Mouse (Mus musculus): ENCODE results near the gene Fam78b. TPM values are rescaled to one million over a fixed set of nuclear protein-coding genes. Genes with fewer than 3 reads are reported as not detected.

The Fam78b gene
- total RNA-seq, 2 experiments from 2014 or later: 34.2 to 36.3 TPM

DNA sequence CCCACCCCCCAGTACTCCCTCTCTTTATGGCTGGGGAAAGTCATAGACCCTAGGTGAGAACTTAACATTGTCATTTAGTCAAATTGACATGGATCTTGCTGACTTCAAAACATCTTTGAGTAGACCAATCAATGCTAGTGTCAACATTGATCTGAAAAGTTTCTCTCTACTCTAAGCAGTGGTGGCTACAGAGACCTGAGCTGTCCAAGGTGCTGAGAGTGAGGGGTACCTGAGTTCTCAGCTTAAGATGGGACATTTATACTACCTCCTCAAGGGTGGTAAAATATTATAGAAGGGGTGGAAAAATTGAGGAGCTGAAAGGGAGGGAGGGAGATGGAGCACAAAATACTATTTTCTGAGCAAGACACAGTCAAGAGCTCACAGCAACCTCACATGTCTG lies 122.3 kb downstream of the Fam78b start:
- intact Hi-C loops (cut with DNase I): no loop called here
- no peak for DNase-seq (ENCODE audit: extremely low spot score in 1 of 2, low spot score in 2 of 2)

DNA sequence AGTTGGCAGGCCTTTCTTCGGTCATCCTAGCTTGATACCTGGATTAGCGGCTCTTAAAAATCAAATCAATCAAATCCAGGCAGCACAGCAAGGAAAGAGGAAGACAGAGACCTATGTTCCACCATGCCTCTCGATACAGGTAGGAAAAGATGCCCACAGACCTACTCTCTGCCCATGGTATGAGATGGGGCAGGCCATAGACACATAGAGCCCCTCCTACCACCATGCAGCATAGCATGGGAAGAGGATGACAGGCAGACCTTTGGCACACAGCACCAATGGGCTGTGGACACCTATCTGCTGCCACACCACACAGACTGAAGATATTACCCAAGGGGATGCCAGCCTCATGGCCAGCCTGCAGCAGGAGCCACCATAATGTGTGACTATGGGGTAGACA lies 124.7 kb downstream of the Fam78b start:
- DNase-seq (ENCODE audit: extremely low spot score in 1 of 2, low spot score in 2 of 2): no peak
- intact Hi-C loops (cut with DNase I): no loop called here

GRCm38 (mm10) chr1:167126292-167126691 lies 125.1 kb downstream of the Fam78b start:
- DNase-seq (ENCODE audit: extremely low spot score in 1 of 2, low spot score in 2 of 2): no peak
- intact Hi-C loops (cut with DNase I): no loop called here

DNA sequence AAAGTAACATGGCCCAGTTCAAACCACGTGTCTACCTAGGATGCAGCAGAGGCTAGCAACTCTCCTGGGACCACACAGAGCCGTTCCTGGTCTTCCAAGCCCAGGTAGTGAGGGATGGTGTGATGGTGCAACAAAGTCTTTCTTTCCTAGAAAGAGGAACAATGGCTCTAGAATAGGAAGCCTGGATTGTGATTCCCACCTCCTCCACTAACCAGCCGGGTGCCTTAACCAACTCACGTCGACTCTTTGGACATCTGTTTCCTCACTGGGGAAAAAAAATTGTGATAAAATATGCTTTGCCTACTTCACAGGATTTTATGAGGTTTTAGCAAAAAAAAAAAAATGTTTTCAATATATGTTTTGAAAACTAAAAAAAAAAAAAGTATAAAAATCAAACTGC lies 134.5 kb downstream of the Fam78b start:
- no peak for DNase-seq (ENCODE audit: extremely low spot score in 1 of 2, low spot score in 2 of 2)

More for the DNA sequence above, 134.5 kb downstream of the Fam78b start:
- intact Hi-C loops (cut with DNase I): no loop called here

Measured in left cerebral cortex, postnatal 10 days (tissue).